9 mouse cellular contexts compared by ENCODE assay signal in genomic region chr16:60605832-60606583, GRCm38 (mm10). TPM values are rescaled to one million over a fixed set of nuclear protein-coding genes. Genes with fewer than 3 reads are reported as not detected.
DNase-seq lines count a peak whose midpoint lies in the region; ATAC-seq lines count a peak whose summit lies in the region.
"Had no signal": no experiment of that assay in that cellular context is flagged by ENCODE, and none has a peak within 500 bp of the region (broad histone marks: within the 10 kb centered on the region; RNA-seq: fewer than 3 reads in every experiment).

No protein-coding gene starts in this region.

- under 1% methylated on average over 38 of the region's 38 CpGs for WGBS in kidney, embryonic 15.5 days
- under 1% methylated on average over 38 of the region's 38 CpGs for WGBS in forebrain, embryonic 16.5 days
- under 1% methylated on average over 38 of the region's 38 CpGs for WGBS in midbrain, embryonic 12.5 days
- WGBS in stomach, embryonic 16.5 days: under 1% methylated on average over 38 of the region's 38 CpGs

- H3K4me2 ChIP-seq in kidney, embryonic 15.5 days: peak overlapping the region; percentile 80
- H3K4me2 ChIP-seq in forebrain, embryonic 16.5 days (ENCODE audit: low read length): peak overlapping the region; percentile 99
- H3K4me2 ChIP-seq in midbrain, embryonic 12.5 days (replicated peaks): peak overlapping the region; percentile 94
- H3K4me2 ChIP-seq in stomach, embryonic 16.5 days (ENCODE audit: low read depth, low read length): peak overlapping the region; percentile 70

- H3K9ac ChIP-seq in kidney, embryonic 15.5 days: no peak overlapping the region
- peak overlapping the region; percentile 53 for H3K9ac ChIP-seq in forebrain, embryonic 16.5 days (replicated peaks; ENCODE audit: low read depth, low read length)
- peak overlapping the region; percentile 61 for H3K9ac ChIP-seq in midbrain, embryonic 12.5 days (replicated peaks)
- no peak overlapping the region for H3K9ac ChIP-seq in stomach, embryonic 16.5 days (ENCODE audit: low read length)

- H3K36me3 ChIP-seq in kidney, embryonic 15.5 days: no peaks in the 10 kb centered on the region
- no peaks in the 10 kb centered on the region for H3K36me3 ChIP-seq in forebrain, embryonic 16.5 days (ENCODE audit: control insufficient read depth, insufficient read depth)
- no peaks in the 10 kb centered on the region for H3K36me3 ChIP-seq in midbrain, embryonic 12.5 days
- no peaks in the 10 kb centered on the region for H3K36me3 ChIP-seq in stomach, embryonic 16.5 days (ENCODE audit: control insufficient read depth, insufficient read depth, low read length)

- peak; percentile 92 for ATAC-seq in kidney, embryonic 15.5 days (replicated peaks; ENCODE audit: low FRiP score)
- ATAC-seq in forebrain, embryonic 16.5 days: peak; percentile 89
- peak; percentile 88 for ATAC-seq in midbrain, embryonic 12.5 days (ENCODE audit: low FRiP score, low read depth)
- peak; percentile 82 for ATAC-seq in stomach, embryonic 16.5 days (ENCODE audit: insufficient read depth, low FRiP score)

- peak overlapping the region; percentile 45 for H3K4me3 ChIP-seq in kidney, embryonic 15.5 days (replicated peaks)
- peak overlapping the region; percentile 65 for H3K4me3 ChIP-seq in forebrain, embryonic 16.5 days (replicated peaks; ENCODE audit: low read length)
- H3K4me3 ChIP-seq in midbrain, embryonic 12.5 days: peak overlapping the region; percentile 57
- H3K4me3 ChIP-seq in stomach, embryonic 16.5 days (replicated peaks; ENCODE audit: low read length): peak overlapping the region; percentile 39

- H3K9me3 ChIP-seq in kidney, embryonic 15.5 days (replicated peaks): no peaks in the 10 kb centered on the region
- H3K9me3 ChIP-seq in forebrain, embryonic 16.5 days (ENCODE audit: control insufficient read depth, low read length): no peaks in the 10 kb centered on the region
- no peaks in the 10 kb centered on the region for H3K9me3 ChIP-seq in midbrain, embryonic 12.5 days
- no peaks in the 10 kb centered on the region for H3K9me3 ChIP-seq in stomach, embryonic 16.5 days (replicated peaks; ENCODE audit: control insufficient read depth, low read length)

- H3K4me1 ChIP-seq in kidney, embryonic 15.5 days: peaks cover 21% of the 10 kb centered on the region
- peaks cover 16% of the 10 kb centered on the region for H3K4me1 ChIP-seq in forebrain, embryonic 16.5 days (replicated peaks; ENCODE audit: control insufficient read depth, insufficient read depth, low read length)
- peaks cover 11% of the 10 kb centered on the region for H3K4me1 ChIP-seq in midbrain, embryonic 12.5 days
- H3K4me1 ChIP-seq in stomach, embryonic 16.5 days (ENCODE audit: control insufficient read depth, insufficient read depth, low read length): peaks cover 11% of the 10 kb centered on the region; the same call in 1 of the 2 replicates

- DNase-seq in kidney, postnatal 25 days: no peak
- DNase-seq in cerebellum, adult 18-20 months: peak; percentile 33 to 50
- peak; percentile 57 to 73 for DNase-seq in layer of hippocampus, adult 8-10 months (ENCODE audit: low spot score in 2 of 2)
- no peak for DNase-seq in spleen, postnatal 14 days (ENCODE audit: low spot score in 2 of 2)

- peaks cover 40% of the 10 kb centered on the region for H3K27me3 ChIP-seq in kidney, embryonic 15.5 days
- no peaks in the 10 kb centered on the region for H3K27me3 ChIP-seq in forebrain, embryonic 16.5 days (replicated peaks; ENCODE audit: control insufficient read depth, insufficient read depth, low read length)
- H3K27me3 ChIP-seq in midbrain, embryonic 12.5 days: peaks cover 24% of the 10 kb centered on the region
- peaks cover 20% of the 10 kb centered on the region for H3K27me3 ChIP-seq in stomach, embryonic 16.5 days (ENCODE audit: control insufficient read depth, insufficient read depth, low read length)

- H3K27ac ChIP-seq in kidney, embryonic 15.5 days: no peak overlapping the region
- no peak overlapping the region for H3K27ac ChIP-seq in forebrain, embryonic 16.5 days (ENCODE audit: low read length)
- H3K27ac ChIP-seq in midbrain, embryonic 12.5 days (replicated peaks): no peak overlapping the region; the same call in 1 of the 2 replicates
- no peak overlapping the region for H3K27ac ChIP-seq in stomach, embryonic 16.5 days (ENCODE audit: low read length)

RNA-seq across cellular contexts. Expression of gene Epha6, which starts 0.7 kb away (rescaled TPM):
- polyA plus RNA-seq in kidney, embryonic 15.5 days (2015; fragmentation: Nextera tagmentation; extraction: Ambion mirVana): 0.16 TPM in 1 of 2 replicates, not detected in the other
- 3.5 and 5.5 TPM in 2 replicates for polyA plus RNA-seq in forebrain, embryonic 16.5 days (2015; fragmentation: Nextera tagmentation; extraction: Ambion mirVana)
- total RNA-seq in layer of hippocampus, adult 8-10 months (2022): 100 to 1,000 TPM; 159 to 187 (median 173) TPM
- 3.2 and 3.3 TPM in 2 replicates for polyA plus RNA-seq in midbrain, embryonic 12.5 days (2016; fragmentation: Nextera tagmentation; extraction: Ambion mirVana)
- 0.24 and 0.34 TPM in 2 replicates for polyA plus RNA-seq in stomach, embryonic 16.5 days (2015; fragmentation: Nextera tagmentation; extraction: Ambion mirVana)
- total RNA-seq: liver, adult 2 months had no signal
- polyA plus RNA-seq: liver, adult 2 months had no signal

Comparison
In these comparisons a context has a peak if more than half of its experiments do, and no peak if none do; other contexts are left out.
1. H3K9ac ChIP-seq: peak in forebrain, embryonic 16.5 days (single experiment) and midbrain, embryonic 12.5 days (single experiment); none in kidney, embryonic 15.5 days (single experiment) and stomach, embryonic 16.5 days (single experiment).
2. DNase-seq: peak in cerebellum, adult 18-20 months (2 of 2) and layer of hippocampus, adult 8-10 months (2 of 2); none in kidney, postnatal 25 days (0 of 2) and spleen, postnatal 14 days (0 of 2).
3. Peak in every context shown above with its lines, with median percentiles within 50 percentile points of each other: ATAC-seq, H3K4me2 ChIP-seq and H3K4me3 ChIP-seq.